Mouse (Mus musculus) kidney, embryonic 14.5 days (tissue): ENCODE measurements around the gene Ucp3. TPM values are rescaled to one million over a fixed set of nuclear protein-coding genes. Genes with fewer than 3 reads are reported as not detected.
A peak's percentile ranks its signal among the peaks of the same experiment; 100 is the strongest.

ENCODE experiments used
- ATAC-seq: fragments of 200-750 bp; cut with Nextera tagmentation; 2 replicates; pipeline ENCODE4 v1.8.0; 2017; ENCODE audit warnings: moderate number of reproducible peaks, mild to moderate bottlenecking, moderate TSS enrichment, moderate library complexity; ENCODE audit not compliant: low FRiP score, low TSS enrichment
- H3K27ac ChIP-seq: fragments of 300-500 bp; sonication (generic); 2 replicates; pipeline ENCODE4 v1.5.1; 2014; ENCODE audit warnings: low read depth, mild to moderate bottlenecking, low read length, moderate library complexity, mixed read lengths
- H3K27me3 ChIP-seq: fragments of 300-500 bp; sonication (generic); 2 replicates; pipeline ENCODE4 v1.6.1; 2014; ENCODE audit warnings: mild to moderate bottlenecking, low read length; ENCODE audit not compliant: control insufficient read depth, insufficient read depth
- H3K36me3 ChIP-seq: fragments of 300-500 bp; sonication (generic); 2 replicates; pipeline ENCODE4 v1.6.1; 2014; ENCODE audit warnings: low read length, mixed read lengths; ENCODE audit not compliant: control insufficient read depth, insufficient read depth
- H3K4me1 ChIP-seq: fragments of 300-500 bp; sonication (generic); 2 replicates; pipeline ENCODE4 v1.6.1; 2014; ENCODE audit warnings: low read length, mixed read lengths; ENCODE audit not compliant: control insufficient read depth, insufficient read depth
- H3K4me2 ChIP-seq: fragments of 300-500 bp; sonication (generic); replicated peaks from 2 replicates; pipeline ENCODE4 v1.6.1; 2014; ENCODE audit warnings: low read depth, mild to moderate bottlenecking, low read length
- H3K4me3 ChIP-seq: fragments of 300-500 bp; sonication (generic); 2 replicates; pipeline ENCODE4 v1.5.1; 2014; ENCODE audit warnings: mild to moderate bottlenecking, low read length
- H3K9ac ChIP-seq: fragments of 300-500 bp; sonication (generic); 2 replicates; pipeline ENCODE4 v1.6.1; 2014; ENCODE audit warnings: low read depth, mild to moderate bottlenecking, low read length, moderate library complexity
- H3K9me3 ChIP-seq: fragments of 300-500 bp; sonication (generic); 2 replicates; pipeline ENCODE4 v1.6.1; 2016; ENCODE audit warnings: low read length; ENCODE audit not compliant: control insufficient read depth
- WGBS: fragments of 180-500 bp; shearing (Covaris S2); extraction: QIAGEN DNeasy Blood & Tissue Kit; methylation state at CpG from one replicate; pipeline ENCODE4 v1.1.7; 2014; 5-methylcytosine and 5-hydroxymethylcytosine counted together
- polyA plus RNA-seq: library from polyadenylated mRNA; unstranded; fragments of >200 nt; fragmentation: Nextera tagmentation; extraction: Ambion mirVana; gene quantifications from 2 replicates; pipeline ENCODE4 v1.2.1, GENCODE M21; 2014

Gene Ucp3
- polyA plus RNA-seq, result 0.08 TPM in 1 of 2 replicates, not detected in the other

DNA sequence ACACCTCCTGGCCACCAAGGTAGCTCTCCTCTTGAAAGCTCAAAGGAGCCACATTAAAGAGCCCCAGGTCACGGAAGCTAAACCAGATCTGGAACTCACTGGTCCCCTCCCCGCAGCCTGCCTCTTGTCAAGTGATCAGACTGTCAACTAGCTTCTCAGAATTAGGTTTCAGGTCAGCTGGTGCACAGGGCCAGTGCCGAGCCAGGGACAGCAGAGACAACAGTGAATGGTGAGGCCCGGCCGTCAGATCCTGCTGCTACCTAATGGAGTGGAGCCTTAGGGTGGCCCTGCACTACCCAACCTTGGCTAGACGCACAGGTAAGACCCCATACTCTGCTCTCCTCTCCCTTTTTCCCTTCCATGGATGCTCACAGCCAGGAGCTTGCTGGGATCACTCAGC lies at the start of gene Ucp3:
Ucp3 (plus strand) TSS at position 214 of the 400 bp plus-strand sequence.
- Histone ChIP-seq H3K27ac (no peak within 1 kb of the TSS), H3K9me3 (no peaks in the 10 kb centered on the region), H3K27me3 (no peaks in the 10 kb centered on the region), H3K4me2 (no peak within 1 kb of the TSS), H3K4me3 (no peak within 1 kb of the TSS), H3K36me3 (peaks cover 24% of the 10 kb centered on the region), H3K4me1 (no peaks in the 10 kb centered on the region), H3K9ac (no peak within 1 kb of the TSS)
- WGBS, result 57% methylated on average over 6 of the region's 6 CpGs
- ATAC-seq, result peak; percentile 15; the same call in 1 of the 2 replicates

DNA sequence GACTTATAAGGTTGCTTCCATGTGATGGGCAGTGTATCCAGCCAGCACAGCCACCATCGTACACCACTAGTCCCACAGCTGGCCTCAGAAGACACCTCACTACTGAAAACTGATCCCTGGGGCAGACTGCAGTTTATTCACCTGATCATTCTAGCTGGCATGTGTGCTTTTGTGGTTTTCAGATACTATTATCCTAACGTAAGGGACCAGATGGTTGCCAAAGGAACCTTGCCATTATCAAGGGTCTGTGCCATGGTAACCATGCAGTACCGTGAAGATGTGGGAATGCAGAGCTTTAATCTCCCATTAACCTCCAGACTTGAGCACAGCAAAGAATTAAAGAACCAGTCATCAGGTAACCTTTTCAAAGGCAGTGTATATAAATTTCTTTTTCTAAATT lies 47.0 kb upstream of the Ucp3 start:
- Histone ChIP-seq H3K27ac (no peak overlapping the region), H3K4me1 (no peaks in the 10 kb centered on the region), H3K4me2 (no peak overlapping the region), H3K4me3 (no peak overlapping the region), H3K9ac (no peak overlapping the region), H3K9me3 (no peaks in the 10 kb centered on the region), H3K36me3 (peaks cover 83% of the 10 kb centered on the region), H3K27me3 (no peaks in the 10 kb centered on the region)
- WGBS, result 92% methylated on average over 3 of the region's 3 CpGs
- no peak for ATAC-seq

DNA sequence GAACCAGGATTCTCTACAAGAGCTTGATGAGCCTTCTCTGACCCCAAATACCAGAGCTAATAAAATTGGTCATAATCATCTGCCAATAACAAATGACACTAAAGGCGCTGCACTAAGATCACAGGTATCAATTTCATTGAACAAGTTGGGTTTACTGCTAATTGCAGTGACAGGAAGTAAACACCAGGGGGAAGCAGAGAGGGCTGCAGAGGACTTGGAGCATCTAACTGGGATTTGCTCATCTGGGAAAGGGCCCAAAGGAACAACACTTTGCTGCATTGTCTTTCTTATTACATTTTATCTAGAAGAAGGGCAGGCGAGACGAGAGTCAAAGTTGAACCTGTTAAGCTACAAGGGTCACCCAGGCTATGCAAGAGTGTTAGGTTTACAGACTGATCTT lies 43.7 kb upstream of the Ucp3 start:
- 68% methylated on average over 3 of the region's 3 CpGs for WGBS
- ATAC-seq, result no peak
- H3K36me3 ChIP-seq, result peaks cover 82% of the 10 kb centered on the region

GRCm38 (mm10) chr7:100429911-100430310 lies 42.9 kb upstream of the Ucp3 start:
- no peak overlapping the region for H3K4me2 ChIP-seq
- no peak overlapping the region for H3K4me3 ChIP-seq
- H3K4me1 ChIP-seq, result no peaks in the 10 kb centered on the region
- 91% methylated on average over 11 of the region's 11 CpGs for WGBS
- H3K27ac ChIP-seq, result no peak overlapping the region
- no peak overlapping the region for H3K9ac ChIP-seq
- H3K9me3 ChIP-seq, result no peaks in the 10 kb centered on the region
- H3K36me3 ChIP-seq, result peaks cover 79% of the 10 kb centered on the region
- H3K27me3 ChIP-seq, result no peaks in the 10 kb centered on the region
- no peak for ATAC-seq

More for the DNA sequence above, 43.7 kb upstream of the Ucp3 start:
- no peak overlapping the region for H3K27ac ChIP-seq
- no peaks in the 10 kb centered on the region for H3K27me3 ChIP-seq
- H3K9ac ChIP-seq, result no peak overlapping the region
- no peak overlapping the region for H3K4me3 ChIP-seq
- H3K4me1 ChIP-seq, result no peaks in the 10 kb centered on the region
- no peaks in the 10 kb centered on the region for H3K9me3 ChIP-seq
- no peak overlapping the region for H3K4me2 ChIP-seq

- Histone ChIP-seq H3K27me3 (no peaks in the 10 kb centered on the region), H3K4me1 (no peaks in the 10 kb centered on the region), H3K27ac (no peak overlapping the region), H3K4me3 (no peak overlapping the region), H3K9me3 (no peaks in the 10 kb centered on the region), H3K36me3 (peaks cover 79% of the 10 kb centered on the region), H3K9ac (no peak overlapping the region), H3K4me2 (no peak overlapping the region)
- WGBS, result 86% methylated on average over 5 of the region's 5 CpGs
- no peak for ATAC-seq
These were observed 41.7 kb upstream of the Ucp3 start for GRCm38 (mm10) chr7:100431103-100431502.

- WGBS, result 87% methylated on average over 6 of the region's 6 CpGs
- no peaks in the 10 kb centered on the region for H3K4me1 ChIP-seq
- no peaks in the 10 kb centered on the region for H3K9me3 ChIP-seq
- no peak overlapping the region for H3K4me3 ChIP-seq
- H3K27me3 ChIP-seq, result no peaks in the 10 kb centered on the region
- ATAC-seq, result no peak
- H3K36me3 ChIP-seq, result peaks cover 81% of the 10 kb centered on the region
- no peak overlapping the region for H3K9ac ChIP-seq
- H3K4me2 ChIP-seq, result no peak overlapping the region
- H3K27ac ChIP-seq, result no peak overlapping the region
These were observed 39.5 kb upstream of the Ucp3 start for GRCm38 (mm10) chr7:100433295-100433694.

DNA sequence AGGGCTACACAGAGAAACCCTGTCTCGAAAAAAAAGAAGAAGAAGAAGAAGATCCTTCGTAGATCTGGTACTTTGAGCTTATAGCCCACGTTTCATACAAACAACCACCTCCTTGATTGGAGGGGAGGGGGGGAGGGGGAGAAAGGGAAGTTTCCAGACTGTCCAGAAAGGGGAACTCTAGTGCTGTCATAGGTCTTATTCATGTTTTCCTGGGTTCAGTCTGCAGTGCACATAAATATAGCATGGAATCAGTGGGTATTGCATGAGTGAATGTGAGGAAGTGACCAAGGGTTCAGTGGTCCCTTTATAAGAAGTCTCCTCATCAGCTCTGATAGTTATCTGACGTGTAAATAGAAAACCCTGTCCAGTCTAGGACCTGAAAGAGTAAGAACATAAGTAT lies 29.1 kb upstream of the Ucp3 start:
- ATAC-seq, result no peak
- H3K36me3 ChIP-seq, result peaks cover 73% of the 10 kb centered on the region
- H3K27me3 ChIP-seq, result no peaks in the 10 kb centered on the region
- H3K4me3 ChIP-seq, result no peak overlapping the region
- H3K4me2 ChIP-seq, result no peak overlapping the region
- H3K9me3 ChIP-seq, result no peaks in the 10 kb centered on the region
- H3K9ac ChIP-seq, result no peak overlapping the region
- H3K27ac ChIP-seq, result no peak overlapping the region
- H3K4me1 ChIP-seq, result no peaks in the 10 kb centered on the region
- WGBS, result 90% methylated on average over 4 of the region's 4 CpGs

- no peak for ATAC-seq
- 97% methylated on average over 5 of the region's 5 CpGs for WGBS
- peaks cover 75% of the 10 kb centered on the region for H3K36me3 ChIP-seq
These were observed 26.5 kb upstream of the Ucp3 start for GRCm38 (mm10) chr7:100446271-100446670.

DNA sequence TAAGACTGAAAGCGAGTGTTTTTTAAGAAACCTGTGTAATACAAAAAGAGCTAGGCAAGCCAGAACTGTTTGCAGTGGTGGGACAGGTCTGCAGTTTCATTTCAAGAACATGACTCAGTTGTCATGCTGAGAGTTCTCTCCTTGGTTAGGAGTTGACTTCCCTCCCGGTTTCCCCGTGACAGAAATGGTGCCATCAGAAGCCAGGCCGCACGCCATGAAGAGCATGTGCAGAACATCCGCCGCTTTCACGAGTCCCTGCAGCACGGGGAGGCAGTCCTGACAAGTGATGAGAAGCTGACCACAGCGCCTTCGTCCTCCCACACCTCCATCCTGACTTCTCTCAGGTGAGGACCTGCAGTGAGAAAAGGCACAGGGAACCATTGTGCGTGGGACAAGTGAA lies 24.3 kb upstream of the Ucp3 start:
- Histone ChIP-seq H3K9ac (no peak overlapping the region), H3K27ac (no peak overlapping the region), H3K4me3 (no peak overlapping the region), H3K36me3 (peaks cover 77% of the 10 kb centered on the region), H3K4me2 (no peak overlapping the region), H3K27me3 (no peaks in the 10 kb centered on the region), H3K9me3 (no peaks in the 10 kb centered on the region), H3K4me1 (no peaks in the 10 kb centered on the region)
- 94% methylated on average over 12 of the region's 12 CpGs for WGBS
- ATAC-seq, result no peak

More at GRCm38 (mm10) chr7:100446271-100446670, 26.5 kb upstream of the Ucp3 start:
- no peaks in the 10 kb centered on the region for H3K4me1 ChIP-seq
- H3K27me3 ChIP-seq, result no peaks in the 10 kb centered on the region
- H3K9ac ChIP-seq, result no peak overlapping the region
- H3K27ac ChIP-seq, result no peak overlapping the region
- H3K4me2 ChIP-seq, result no peak overlapping the region
- H3K9me3 ChIP-seq, result no peaks in the 10 kb centered on the region
- H3K4me3 ChIP-seq, result no peak overlapping the region
